Mouse (Mus musculus): Measurements from ENCODE around the gene Apoa5.

DNA sequence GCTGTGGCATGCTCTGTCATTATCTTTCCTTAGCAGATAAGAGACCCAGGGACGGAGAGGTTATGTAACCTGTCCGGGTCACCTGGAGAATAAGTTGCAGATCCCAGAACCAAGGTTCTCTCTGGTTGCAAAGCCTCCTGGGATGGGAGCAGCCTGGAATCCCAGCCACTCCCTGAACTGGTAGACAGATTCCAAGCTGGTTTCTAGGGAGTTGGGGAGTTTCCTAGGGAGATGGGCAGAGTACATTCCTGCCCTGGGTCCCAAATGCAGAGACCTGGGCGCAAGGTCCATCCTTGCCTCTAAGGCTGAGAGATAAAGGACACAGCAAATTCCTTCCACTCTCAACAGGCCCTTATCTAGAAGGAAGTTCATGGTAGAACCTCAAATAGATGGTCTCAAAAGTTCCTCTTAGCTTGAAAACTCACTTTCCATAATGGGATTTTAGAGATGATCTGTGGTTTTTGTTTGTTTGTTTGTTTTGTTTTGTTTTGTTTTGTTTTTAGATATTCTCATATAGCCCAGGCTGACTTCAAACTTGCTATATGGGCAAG lies 41.3 kb upstream of the Apoa5 start:
- no peak for TF ChIP-seq CHD2 (IDR thresholded peaks at IDR 0.05; ENCODE audit: low read depth, low read length)
- no peak for TF ChIP-seq ZNF384 (IDR thresholded peaks at IDR 0.05; ENCODE audit: low read depth, low read length)
